Mouse (Mus musculus) MEL (cell line): ENCODE results near the gene Pan2. TPM values are rescaled to one million over a fixed set of nuclear protein-coding genes. Genes with fewer than 3 reads are reported as not detected.
"Not testable (repeated sequence)": the region's sequence is repeated elsewhere in the genome, so short reads cannot be mapped to it uniquely, and the experiment has no call there.

ENCODE experiments used
- DNase-seq: peaks from one replicate; pipeline ENCODE4 v3.0.0; 2011; ENCODE audit warnings: low read depth, low spot score
- H3K27ac ChIP-seq: 2 replicates; pipeline ENCODE4 v1.5.1; 2012; ENCODE audit warnings: low read depth, mild to moderate bottlenecking, control low read depth, low read length, moderate library complexity; ENCODE audit not compliant: control insufficient read depth
- H3K27me3 ChIP-seq, 2 experiments: fragments of 150-350 bp in 1 of 2; sonication (generic) in 1 of 2; 2 replicates each; pipeline ENCODE4 v1.6.1; 2012; ENCODE audit warnings: low read length in 2 of 2, mild to moderate bottlenecking in 2 of 2, improper control_type of control experiment in 1 of 2, moderate library complexity in 1 of 2; ENCODE audit not compliant: insufficient read depth in 2 of 2, control insufficient read depth in 1 of 2
- H3K36me3 ChIP-seq, 2 experiments: 2 replicates each; pipeline ENCODE4 v1.6.1; 2012 to 2014; ENCODE audit warnings: low read length in 2 of 2, improper control_type of control experiment in 1 of 2, inconsistent platforms in 1 of 2, mild to moderate bottlenecking in 1 of 2; ENCODE audit not compliant: insufficient read depth in 2 of 2, control insufficient read depth in 1 of 2
- H3K4me1 ChIP-seq, 2 experiments: fragments of 150-350 bp in 1 of 2; sonication (generic) in 1 of 2; 2 replicates each; pipeline ENCODE4 v1.6.1; 2012; ENCODE audit warnings: low read length in 2 of 2, improper control_type of control experiment in 1 of 2, mild to moderate bottlenecking in 1 of 2; ENCODE audit not compliant: insufficient read depth in 2 of 2, control insufficient read depth in 1 of 2
- H3K4me3 ChIP-seq, 2 experiments: fragments of 150-350 bp in 1 of 2; sonication (generic) in 1 of 2; 2 replicates each; pipeline ENCODE4 v1.5.1; 2012; ENCODE audit warnings: low read depth in 2 of 2, low read length in 2 of 2, mild to moderate bottlenecking in 2 of 2, moderate library complexity in 2 of 2, control low read depth in 1 of 2, improper control_type of control experiment in 1 of 2; ENCODE audit not compliant: control insufficient read depth in 1 of 2, insufficient read depth in 1 of 2
- H3K79me2 ChIP-seq: 2 replicates; pipeline ENCODE4 v1.6.1; 2012; ENCODE audit warnings: mild to moderate bottlenecking, low read length, moderate library complexity; ENCODE audit not compliant: control insufficient read depth, poor library complexity, insufficient read depth
- H3K9ac ChIP-seq: 2 replicates; pipeline ENCODE4 v1.6.1; 2012; ENCODE audit warnings: low read depth, mild to moderate bottlenecking, control low read depth, low read length, moderate library complexity; ENCODE audit not compliant: control insufficient read depth, poor library complexity, severe bottlenecking
- H3K9me3 ChIP-seq: fragments of 150-350 bp; sonication (generic); replicated peaks from 2 replicates; pipeline ENCODE4 v1.6.1; 2012; ENCODE audit warnings: mild to moderate bottlenecking, low read length, improper control_type of control experiment, moderate library complexity; ENCODE audit not compliant: insufficient read depth
- BHLHE40 ChIP-seq: IDR thresholded peaks from 2 replicates; pipeline ENCODE4 v1.6.1; 2012; ENCODE audit warnings: low read depth, mild to moderate bottlenecking, inconsistent platforms, low read length, improper control_type of control experiment, borderline replicate concordance
- CHD1 ChIP-seq: IDR thresholded peaks from 2 replicates; pipeline ENCODE4 v1.6.1; 2012; ENCODE audit warnings: low read depth, mild to moderate bottlenecking, inconsistent platforms, low read length, improper control_type of control experiment
- CHD2 ChIP-seq: IDR thresholded peaks from 2 replicates; pipeline ENCODE4 v1.6.1; 2011; ENCODE audit warnings: low read length, improper control_type of control experiment
- E2F4 ChIP-seq: IDR thresholded peaks from 2 replicates; pipeline ENCODE4 v1.6.1; 2011; ENCODE audit warnings: low read depth, low read length, improper control_type of control experiment, borderline replicate concordance
- GATA1 ChIP-seq: IDR thresholded peaks from 2 replicates; pipeline ENCODE4 v1.6.1; 2011; ENCODE audit warnings: low read depth, low read length, improper control_type of control experiment
- HCFC1 ChIP-seq: IDR thresholded peaks from 2 replicates; pipeline ENCODE4 v1.6.1; 2012; ENCODE audit warnings: low read depth, mild to moderate bottlenecking, inconsistent platforms, low read length, improper control_type of control experiment, moderate library complexity
- MAX ChIP-seq: IDR thresholded peaks from 2 replicates; pipeline ENCODE4 v1.6.1; 2011; ENCODE audit warnings: low read length, improper control_type of control experiment
- MYC ChIP-seq: IDR thresholded peaks from 2 replicates; pipeline ENCODE4 v1.6.1; 2011; ENCODE audit warnings: low read depth, mild to moderate bottlenecking, low read length, improper control_type of control experiment, moderate library complexity
- NELFE ChIP-seq: IDR thresholded peaks from 2 replicates; pipeline ENCODE4 v1.6.1; 2011; ENCODE audit warnings: low read depth, low read length, improper control_type of control experiment
- POLR2A ChIP-seq, 2 experiments: IDR thresholded peaks; 2 replicates each; pipeline ENCODE4 v1.6.1; 2011 to 2012; ENCODE audit warnings: low read length in 2 of 2, mild to moderate bottlenecking in 2 of 2, control low read depth in 1 of 2, improper control_type of control experiment in 1 of 2, low read depth in 1 of 2, moderate library complexity in 1 of 2; ENCODE audit not compliant: control insufficient read depth in 1 of 2, insufficient read depth in 1 of 2, poor library complexity in 1 of 2
- POLR2AphosphoS5 ChIP-seq: IDR thresholded peaks from 2 replicates; pipeline ENCODE4 v1.6.1; 2012; ENCODE audit warnings: low read depth, borderline replicate concordance, mild to moderate bottlenecking, inconsistent platforms, low read length, moderate library complexity, mixed read lengths
- SIN3A ChIP-seq: IDR thresholded peaks from 2 replicates; pipeline ENCODE4 v1.6.1; 2012; ENCODE audit warnings: low read length, improper control_type of control experiment, inconsistent platforms
- SMC3 ChIP-seq: IDR thresholded peaks from 2 replicates; pipeline ENCODE4 v1.6.1; 2011; ENCODE audit warnings: low read depth, low read length, improper control_type of control experiment
- TAL1 ChIP-seq: IDR thresholded peaks from 2 replicates; pipeline ENCODE4 v1.6.1; 2012; ENCODE audit warnings: mild to moderate bottlenecking, inconsistent platforms, low read length, moderate library complexity, mixed read lengths
- TBP ChIP-seq: IDR thresholded peaks from 2 replicates; pipeline ENCODE4 v1.8.0; 2011; ENCODE audit warnings: low read depth, low read length, improper control_type of control experiment
- TCF12 ChIP-seq: IDR thresholded peaks from 2 replicates; pipeline ENCODE4 v1.6.1; 2014; ENCODE audit warnings: low read depth, mild to moderate bottlenecking, inconsistent platforms, low read length, improper control_type of control experiment, moderate library complexity
- USF2 ChIP-seq, 2 experiments: IDR thresholded peaks; 2 replicates each; pipeline ENCODE4 v1.6.1; 2011 to 2012; ENCODE audit warnings: improper control_type of control experiment in 2 of 2, low read length in 2 of 2, borderline replicate concordance in 1 of 2, inconsistent platforms in 1 of 2, low read depth in 1 of 2, mild to moderate bottlenecking in 1 of 2; ENCODE audit not compliant: insufficient read depth in 1 of 2
- ZC3H11A ChIP-seq: IDR thresholded peaks from 2 replicates; pipeline ENCODE4 v1.6.1; 2012; ENCODE audit warnings: low read depth, mild to moderate bottlenecking, inconsistent platforms, low read length, improper control_type of control experiment
- ZKSCAN1 ChIP-seq: IDR thresholded peaks from 2 replicates; pipeline ENCODE4 v1.6.1; 2012; ENCODE audit warnings: low read depth, mild to moderate bottlenecking, inconsistent platforms, low read length, improper control_type of control experiment, moderate library complexity
- polyA plus RNA-seq, 2 experiments: library from polyadenylated mRNA; stranded (reverse) in 1 of 2; unstranded in 1 of 2; fragments of >175 nt in 1 of 2; fragments of >200 nt in 1 of 2; gene quantifications; 2 replicates each; pipeline versions ENCODE4 v1.2.1 to v1.2.4; 2012; ENCODE audit warnings: low replicate concordance in 2 of 2, low read depth in 1 of 2; ENCODE audit not compliant: insufficient read length in 2 of 2, insufficient read depth in 1 of 2, missing spikeins in 1 of 2
- total RNA-seq: library from RNA; depleted of rRNA; stranded (reverse); fragments of 300-350 nt; gene quantifications from 2 replicates; pipeline ENCODE4 v1.2.3, GENCODE M21; 2012

The Pan2 gene
- total and polyA plus RNA-seq, 3 experiments = 6.8 to 28.6 TPM; not detected in 1

- no peak for DNase-seq
- H3K9ac ChIP-seq = no peak overlapping the region
- no peak overlapping the region for H3K27ac ChIP-seq
These were observed 43.2 kb upstream of the Pan2 start for GRCm38 (mm10) chr10:128259946-128260345.

GRCm38 (mm10) chr10:128260376-128260775 is 42.8 kb upstream of the Pan2 start:
- not testable (repeated sequence) for H3K27me3 ChIP-seq, H3K27ac ChIP-seq, H3K9me3 ChIP-seq, DNase-seq, H3K36me3 ChIP-seq, H3K79me2 ChIP-seq, H3K4me3 ChIP-seq, H3K9ac ChIP-seq
- H3K4me1 ChIP-seq = peaks cover 0 to 16% of the 10 kb centered on the region in 2 experiments; a peak in 3 of 4 replicates

More at GRCm38 (mm10) chr10:128259946-128260345, 43.2 kb upstream of the Pan2 start:
- Histone ChIP-seq H3K4me1 (peaks cover 0 to 16% of the 10 kb centered on the region in 2 experiments; a peak in 3 of 4 replicates), H3K27me3 (no peaks in the 10 kb centered on the region)
- TF ChIP-seq E2F4 (no peak), TCF12 (no peak), NELFE (no peak), MAX (no peak), USF2 (IDR thresholded peaks at IDR 0.05; ENCODE audit: borderline replicate concordance in 1 of 2, insufficient read depth in 1 of 2, low read depth in 1 of 2, low read length in 2 of 2) (no peak), MYC (no peak), GATA1 (no peak), ZKSCAN1 (no peak), ZC3H11A (no peak), TBP (no peak), POLR2A (IDR thresholded peaks at IDR 0.05; ENCODE audit: control insufficient read depth in 1 of 2, insufficient read depth in 1 of 2, low read depth in 1 of 2, low read length in 2 of 2, poor library complexity in 1 of 2) (no peak), TAL1 (no peak), POLR2AphosphoS5 (no peak), SIN3A (no peak), HCFC1 (no peak)
- TF ChIP-seq, all 39 proteins: peak for 0
- H3K36me3 ChIP-seq = peaks cover 0 to 6% of the 10 kb centered on the region in 2 experiments; a peak in 2 of 4 replicates
- H3K4me3 ChIP-seq = no peak overlapping the region
- no peaks in the 10 kb centered on the region for H3K79me2 ChIP-seq
- H3K9me3 ChIP-seq = no peaks in the 10 kb centered on the region

GRCm38 (mm10) chr10:128262300-128262699 is 40.8 kb upstream of the Pan2 start:
- H3K27ac ChIP-seq = no peak overlapping the region
- TF ChIP-seq CHD1 (no peak), CHD2 (no peak), SMC3 (no peak), BHLHE40 (no peak)
- H3K36me3 ChIP-seq = peaks cover 0 to 6% of the 10 kb centered on the region in 2 experiments; a peak in 2 of 4 replicates
- no peaks in the 10 kb centered on the region for H3K27me3 ChIP-seq
- H3K79me2 ChIP-seq = no peaks in the 10 kb centered on the region
- H3K9ac ChIP-seq = no peak overlapping the region
- H3K9me3 ChIP-seq = no peaks in the 10 kb centered on the region
- H3K4me3 ChIP-seq = no peak overlapping the region
- H3K4me1 ChIP-seq = peaks cover 0 to 16% of the 10 kb centered on the region in 2 experiments; a peak in 3 of 4 replicates
- no peak for DNase-seq
